Mouse (Mus musculus) lung, adult 2 months (tissue): ENCODE results near the gene Metrn.

Source experiments
- CTCF ChIP-seq: fragments of 200-500 bp; IDR thresholded peaks from 2 replicates; pipeline ENCODE4 v1.5.1; 2011; ENCODE audit warnings: mild to moderate bottlenecking, low read length, control low read depth; ENCODE audit not compliant: insufficient read depth
- POLR2A ChIP-seq: fragments of 200-500 bp; IDR thresholded peaks from 2 replicates; pipeline ENCODE4 v1.6.1; 2011; ENCODE audit warnings: low read depth, mild to moderate bottlenecking, control low read depth, low read length, borderline replicate concordance; ENCODE audit errors: extremely low read depth

- no peak for TF ChIP-seq CTCF
- no peak for TF ChIP-seq POLR2A
Measured at GRCm38 (mm10) chr17:25802825-25803517, 6.0 kb upstream of the Metrn start.
